Mouse (Mus musculus): ENCODE data around the gene RPS10-NUDT3. TPM values are rescaled to one million over a fixed set of nuclear protein-coding genes. Genes with fewer than 3 reads are reported as not detected.
"Not testable (repeated sequence)": the region's sequence is repeated elsewhere in the genome, so short reads cannot be mapped to it uniquely, and the experiment has no call there.

Gene RPS10-NUDT3
- polyA plus RNA-seq, 1 experiment from 2014 or later = not detected

DNA sequence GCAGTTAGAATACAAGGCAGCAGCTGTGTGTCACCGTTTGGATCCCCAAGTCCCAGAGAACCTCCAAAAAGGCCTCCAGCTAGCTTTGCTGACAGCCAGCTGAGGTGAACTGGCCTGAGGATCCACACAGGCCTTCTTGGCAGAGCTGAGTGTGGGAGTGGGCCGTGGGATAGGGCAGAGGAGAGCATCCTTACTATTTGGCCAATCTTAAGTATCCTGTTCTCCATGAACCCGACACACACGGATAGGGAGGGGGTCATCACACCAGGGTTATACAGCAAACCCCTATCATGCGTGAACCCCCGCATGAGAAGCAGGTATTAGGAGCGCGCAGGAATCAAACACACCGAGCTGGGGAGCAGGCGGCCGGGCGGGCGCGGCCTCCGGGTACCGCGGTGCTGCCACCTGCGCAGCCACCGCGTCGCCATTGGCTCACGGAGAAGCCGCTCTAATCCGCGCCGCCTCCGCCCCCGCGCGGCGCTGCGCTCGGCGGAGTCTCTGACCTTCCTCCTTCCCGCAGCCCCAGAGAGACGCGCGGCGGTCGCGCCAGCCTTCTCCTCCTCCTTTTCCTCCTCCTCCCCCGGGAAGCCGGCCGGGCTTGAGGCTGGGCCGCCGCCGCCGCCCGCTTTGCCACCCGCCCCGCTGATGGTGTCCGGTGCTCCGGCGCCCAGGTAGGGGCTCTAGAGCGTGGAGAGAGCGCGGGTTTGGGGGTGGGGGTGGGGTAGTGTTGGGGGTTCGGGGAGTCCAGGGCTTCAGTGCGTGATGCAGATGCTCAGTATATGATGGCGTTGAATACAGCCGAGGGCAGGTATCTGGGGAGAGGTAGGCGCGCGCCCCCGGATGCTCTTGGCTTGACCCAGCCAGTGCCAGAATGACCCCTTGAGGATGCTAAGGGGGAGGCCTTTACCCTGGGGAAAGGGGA, 20.3 kb upstream of the RPS10-NUDT3 start, which contains the start of gene Pacsin1:
Gene Pacsin1 (plus strand): TSS at position 421 of the 922 bp plus-strand sequence.
- Histone ChIP-seq H3K4me3 (peak within 1 kb of the TSS; percentile 52), H3K27ac (no peak within 1 kb of the TSS), H3K4me2 (peak within 1 kb of the TSS; percentile 96), H3K36me3 (no peaks in the 10 kb centered on the region), H3K27me3 (peaks cover 27% of the 10 kb centered on the region), H3K9me3 (no peaks in the 10 kb centered on the region), H3K9ac (peak within 1 kb of the TSS; percentile 67), H3K4me1 (peaks cover 19% of the 10 kb centered on the region)
- ATAC-seq (ENCODE audit: insufficient number of reproducible peaks, insufficient read depth, low FRiP score, low TSS enrichment, low read depth) = 0 out of 2 replicates have a peak, but pooled peaks have one; percentile 33
- WGBS = 1% methylated on average over 57 of the region's 65 CpGs

DNA sequence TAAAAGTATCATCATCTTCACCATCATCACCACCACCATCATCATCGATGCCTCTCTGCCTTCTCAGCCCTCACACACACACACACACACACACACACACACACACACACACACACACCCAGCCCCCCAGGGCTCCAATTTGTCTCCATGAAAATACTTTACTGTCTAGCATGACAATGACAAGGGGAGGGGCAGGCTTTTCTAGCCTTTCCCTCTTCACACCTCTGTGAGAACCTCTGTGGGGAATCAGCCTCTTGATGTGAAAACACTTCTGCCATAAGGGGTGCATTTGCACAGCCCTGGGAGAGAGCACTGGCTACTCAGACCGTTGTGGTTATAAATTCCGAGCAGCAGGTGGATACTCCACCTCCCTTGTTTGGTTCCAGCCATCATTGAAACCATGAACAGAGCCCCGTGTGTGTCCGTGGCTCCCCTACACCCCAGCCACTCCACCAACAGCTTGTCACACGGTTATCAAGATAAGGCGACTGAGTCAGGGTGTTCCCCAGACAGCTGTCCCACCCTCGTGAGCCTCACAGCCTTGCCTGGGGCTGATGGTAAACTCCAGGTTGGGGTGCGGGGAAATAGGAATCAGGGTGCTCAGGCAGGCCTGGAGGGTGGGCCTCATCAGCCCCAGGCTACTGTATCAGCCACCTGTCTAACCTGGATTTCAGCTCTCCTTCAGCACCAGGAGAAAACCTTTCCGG, 18.4 kb upstream of the RPS10-NUDT3 start:
- no peak overlapping the region for H3K27ac ChIP-seq
- H3K4me3 ChIP-seq = no peak overlapping the region
- H3K27me3 ChIP-seq = peaks cover 27% of the 10 kb centered on the region
- peaks cover 19% of the 10 kb centered on the region for H3K4me1 ChIP-seq
- WGBS = 70% methylated on average over 10 of the region's 10 CpGs
- H3K9ac ChIP-seq = no peak overlapping the region
- no peaks in the 10 kb centered on the region for H3K9me3 ChIP-seq
- H3K36me3 ChIP-seq = no peaks in the 10 kb centered on the region
- no peak overlapping the region for H3K4me2 ChIP-seq
- ATAC-seq (ENCODE audit: insufficient number of reproducible peaks, insufficient read depth, low FRiP score, low TSS enrichment, low read depth) = no peak

DNA sequence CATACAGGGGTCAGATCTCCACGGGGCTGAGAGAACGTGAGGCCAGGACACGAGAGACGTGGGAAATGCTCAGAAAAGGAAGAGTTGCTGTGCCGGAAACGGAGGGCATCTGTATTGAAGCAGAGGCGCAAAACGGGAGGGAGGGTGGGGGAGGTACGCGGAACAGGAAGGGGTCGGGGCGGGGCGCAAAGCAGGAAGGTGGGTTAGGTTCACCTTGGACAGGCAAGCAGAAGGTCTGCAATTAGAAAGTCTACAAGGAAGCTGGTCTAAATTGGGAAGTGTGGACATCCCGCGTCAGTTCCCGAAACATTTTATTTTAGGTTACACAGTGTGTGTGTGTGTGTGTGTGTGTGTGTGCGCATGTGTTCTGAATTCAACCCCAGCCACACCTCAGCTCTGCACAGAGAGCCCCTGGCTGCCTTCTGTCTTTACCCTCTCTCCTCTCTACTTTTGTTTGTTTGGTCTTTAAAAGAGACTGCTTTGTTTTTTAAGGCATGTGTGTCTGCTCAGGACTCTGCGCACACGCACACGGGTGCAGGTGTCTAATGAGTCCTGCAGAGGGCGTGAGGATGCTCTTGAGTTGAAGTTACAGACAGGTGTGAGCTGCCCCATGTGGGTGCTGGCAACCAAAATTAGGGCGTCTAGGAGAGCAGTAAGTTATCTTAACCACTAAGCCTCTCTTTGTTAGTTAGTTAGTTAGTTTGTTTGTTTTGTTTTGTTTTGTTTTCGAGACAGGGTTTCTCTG, 17.2 kb upstream of the RPS10-NUDT3 start:
- no peak overlapping the region for H3K27ac ChIP-seq
- no peaks in the 10 kb centered on the region for H3K36me3 ChIP-seq
- no peak overlapping the region for H3K4me2 ChIP-seq
- no peak for ATAC-seq (ENCODE audit: insufficient number of reproducible peaks, insufficient read depth, low FRiP score, low TSS enrichment, low read depth)
- no peaks in the 10 kb centered on the region for H3K9me3 ChIP-seq
- H3K9ac ChIP-seq = no peak overlapping the region
- no peak overlapping the region for H3K4me3 ChIP-seq
- 87% methylated on average over 23 of the region's 23 CpGs for WGBS
- H3K27me3 ChIP-seq = peaks cover 27% of the 10 kb centered on the region
- H3K4me1 ChIP-seq = peaks cover 19% of the 10 kb centered on the region

DNA sequence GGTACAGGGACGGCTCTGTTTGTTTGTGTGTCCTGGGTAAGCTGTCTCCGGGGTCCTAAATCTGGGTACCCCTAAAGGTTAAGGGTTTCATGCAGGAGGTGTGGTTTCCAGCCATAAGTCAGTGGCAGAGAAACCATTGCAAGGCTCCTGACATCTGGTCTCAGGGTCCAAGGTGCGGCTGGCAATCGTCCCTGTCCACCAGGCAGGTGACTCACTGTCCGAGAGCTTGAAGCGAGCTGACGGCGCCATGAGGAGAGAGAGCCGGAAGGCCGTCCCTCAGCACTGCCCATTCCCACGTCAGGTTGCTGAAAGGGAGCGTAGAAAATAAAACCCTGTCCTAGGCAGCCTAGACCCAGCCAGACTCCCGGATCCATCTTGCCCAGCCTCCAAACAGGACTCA, 15.6 kb upstream of the RPS10-NUDT3 start:
- Histone ChIP-seq H3K4me3 (no peak overlapping the region), H3K4me1 (peaks cover 10% of the 10 kb centered on the region), H3K27ac (no peak overlapping the region), H3K4me2 (no peak overlapping the region), H3K36me3 (no peaks in the 10 kb centered on the region), H3K9ac (no peak overlapping the region), H3K27me3 (peaks cover 19% of the 10 kb centered on the region), H3K9me3 (no peaks in the 10 kb centered on the region)
- no peak for ATAC-seq (ENCODE audit: insufficient number of reproducible peaks, insufficient read depth, low FRiP score, low TSS enrichment, low read depth)
- 83% methylated on average over 13 of the region's 13 CpGs for WGBS

DNA sequence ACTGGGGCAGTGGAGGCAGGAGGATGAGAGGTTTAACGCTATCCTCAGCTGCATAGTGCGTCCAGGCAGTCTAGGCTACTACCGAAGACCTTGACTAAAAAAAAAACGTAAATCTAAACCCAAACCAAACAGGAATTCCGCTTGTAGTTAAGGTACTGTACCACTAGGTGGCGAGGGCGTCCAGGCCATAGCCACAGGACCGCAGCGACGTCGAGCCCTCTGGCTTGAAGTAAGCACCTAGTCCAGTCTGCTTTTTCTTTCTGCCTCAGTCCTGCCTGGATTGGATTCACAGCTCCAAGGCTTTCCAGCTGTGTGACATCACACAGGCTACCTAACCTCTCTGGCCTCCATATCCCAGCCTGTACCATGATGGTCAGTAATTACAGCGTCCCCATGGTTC, 15.1 kb upstream of the RPS10-NUDT3 start:
- Histone ChIP-seq H3K27ac (no peak overlapping the region), H3K4me3 (no peak overlapping the region), H3K27me3 (peaks cover 14% of the 10 kb centered on the region), H3K9ac (no peak overlapping the region), H3K36me3 (no peaks in the 10 kb centered on the region), H3K4me2 (no peak overlapping the region), H3K9me3 (no peaks in the 10 kb centered on the region), H3K4me1 (peaks cover 5% of the 10 kb centered on the region)
- ATAC-seq (ENCODE audit: insufficient number of reproducible peaks, insufficient read depth, low FRiP score, low TSS enrichment, low read depth) = no peak
- WGBS = 7% methylated on average over 12 of the region's 12 CpGs

DNA sequence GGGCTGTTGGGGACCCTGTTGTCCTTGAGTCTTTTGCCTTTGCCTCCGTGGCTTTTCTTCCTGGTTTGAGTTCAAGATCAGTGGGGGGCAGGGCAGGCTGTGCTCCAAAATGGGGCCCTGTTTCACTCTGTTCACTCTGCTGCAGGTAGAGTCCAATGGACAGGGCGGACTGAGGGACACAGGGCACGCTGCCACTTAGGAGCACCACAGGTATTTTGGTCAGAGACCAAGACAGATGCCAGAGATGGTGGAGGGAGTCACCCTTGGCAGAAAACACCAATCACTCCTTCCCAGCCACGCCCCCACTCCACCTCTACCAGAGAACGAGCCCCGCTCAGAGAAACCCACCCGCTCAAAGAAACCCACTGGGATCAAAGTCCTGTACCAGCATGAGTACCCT, 10.8 kb upstream of the RPS10-NUDT3 start:
- Histone ChIP-seq H3K27me3 (no peaks in the 10 kb centered on the region), H3K36me3 (no peaks in the 10 kb centered on the region), H3K4me3 (no peak overlapping the region), H3K9ac (no peak overlapping the region), H3K4me1 (peaks cover 12% of the 10 kb centered on the region), H3K27ac (no peak overlapping the region), H3K4me2 (no peak overlapping the region), H3K9me3 (no peaks in the 10 kb centered on the region)
- 52% methylated on average over 7 of the region's 7 CpGs for WGBS
- ATAC-seq (ENCODE audit: insufficient number of reproducible peaks, insufficient read depth, low FRiP score, low TSS enrichment, low read depth) = no peak

DNA sequence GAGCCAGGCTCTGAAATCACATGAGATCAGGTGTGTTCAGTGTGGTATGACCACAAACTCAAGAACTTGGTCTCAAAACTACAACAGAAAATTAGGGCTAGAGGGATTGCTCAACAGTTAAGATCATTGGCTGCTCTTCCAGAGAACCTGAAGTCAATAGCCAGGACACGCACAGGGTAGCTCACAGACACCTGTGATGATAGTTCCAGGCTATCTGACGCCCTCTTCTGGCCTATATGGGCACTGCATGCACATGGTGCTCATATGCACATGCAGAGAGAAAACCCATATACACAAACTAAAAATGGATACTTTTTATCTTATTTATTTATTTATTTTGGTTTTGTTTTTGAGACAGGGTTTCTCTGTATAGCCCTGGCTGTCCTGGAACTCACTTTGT, 9.6 kb upstream of the RPS10-NUDT3 start:
- no peak overlapping the region for H3K27ac ChIP-seq
- no peaks in the 10 kb centered on the region for H3K36me3 ChIP-seq
- ATAC-seq (ENCODE audit: insufficient number of reproducible peaks, insufficient read depth, low FRiP score, low TSS enrichment, low read depth) = no peak
- no peak overlapping the region for H3K4me2 ChIP-seq
- H3K9ac ChIP-seq = no peak overlapping the region
- peaks cover 12% of the 10 kb centered on the region for H3K4me1 ChIP-seq
- no peaks in the 10 kb centered on the region for H3K9me3 ChIP-seq
- H3K27me3 ChIP-seq = no peaks in the 10 kb centered on the region
- no peak overlapping the region for H3K4me3 ChIP-seq
- 36% methylated on average over 2 of the region's 2 CpGs for WGBS

DNA sequence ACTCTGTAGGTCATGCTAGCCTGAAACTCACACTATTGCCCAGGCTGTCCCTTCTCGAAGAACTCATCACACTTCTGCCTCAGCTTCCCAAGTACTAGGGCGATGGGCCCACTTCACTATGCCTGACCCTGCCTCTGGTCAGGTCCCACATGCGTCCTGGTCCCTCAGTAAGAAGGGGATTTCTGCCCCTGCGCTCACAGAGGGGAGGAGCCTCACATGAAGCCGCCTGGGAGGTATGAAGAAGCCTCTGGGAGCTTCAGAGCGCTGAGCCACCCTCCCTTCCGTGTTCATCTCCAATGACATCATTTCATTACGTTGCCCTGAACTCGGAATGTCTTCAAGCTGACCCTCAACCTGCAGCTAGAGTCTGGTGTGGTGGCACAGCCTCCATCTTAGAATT, 8.7 kb upstream of the RPS10-NUDT3 start:
- WGBS = 84% methylated on average over 9 of the region's 9 CpGs
- Histone ChIP-seq H3K27me3 (no peaks in the 10 kb centered on the region), H3K36me3 (no peaks in the 10 kb centered on the region), H3K4me3 (no peak overlapping the region), H3K9ac (no peak overlapping the region), H3K9me3 (no peaks in the 10 kb centered on the region), H3K4me1 (peaks cover 12% of the 10 kb centered on the region), H3K4me2 (no peak overlapping the region), H3K27ac (no peak overlapping the region)
- ATAC-seq (ENCODE audit: insufficient number of reproducible peaks, insufficient read depth, low FRiP score, low TSS enrichment, low read depth) = no peak

DNA sequence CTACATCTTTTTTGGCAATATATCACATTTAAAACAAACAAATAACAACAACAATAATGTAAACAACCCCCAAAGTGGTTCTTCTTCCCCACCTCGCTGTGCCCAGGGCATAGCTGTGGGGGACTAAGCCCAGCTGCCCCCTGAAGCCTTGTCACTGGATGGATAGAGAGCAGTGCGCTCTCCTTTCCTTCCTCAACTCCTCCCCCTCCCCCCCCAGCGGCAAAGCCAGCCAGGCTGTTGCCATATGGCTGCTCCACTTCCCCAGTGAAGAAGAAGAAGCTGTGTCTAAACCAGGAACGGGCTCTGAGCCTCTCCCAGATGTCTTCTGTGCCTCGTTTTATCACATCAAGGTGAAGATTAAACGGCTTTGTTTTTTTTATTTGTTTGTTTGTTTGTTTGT, 8.1 kb upstream of the RPS10-NUDT3 start:
- H3K27me3 ChIP-seq = no peaks in the 10 kb centered on the region
- H3K4me2 ChIP-seq = no peak overlapping the region
- no peak overlapping the region for H3K4me3 ChIP-seq
- 43% methylated on average over 6 of the region's 6 CpGs for WGBS
- H3K27ac ChIP-seq = peak overlapping the region; percentile 33
- H3K9ac ChIP-seq = no peak overlapping the region
- no peak for ATAC-seq (ENCODE audit: insufficient number of reproducible peaks, insufficient read depth, low FRiP score, low TSS enrichment, low read depth)
- peaks cover 12% of the 10 kb centered on the region for H3K4me1 ChIP-seq
- no peaks in the 10 kb centered on the region for H3K9me3 ChIP-seq
- H3K36me3 ChIP-seq = no peaks in the 10 kb centered on the region

DNA sequence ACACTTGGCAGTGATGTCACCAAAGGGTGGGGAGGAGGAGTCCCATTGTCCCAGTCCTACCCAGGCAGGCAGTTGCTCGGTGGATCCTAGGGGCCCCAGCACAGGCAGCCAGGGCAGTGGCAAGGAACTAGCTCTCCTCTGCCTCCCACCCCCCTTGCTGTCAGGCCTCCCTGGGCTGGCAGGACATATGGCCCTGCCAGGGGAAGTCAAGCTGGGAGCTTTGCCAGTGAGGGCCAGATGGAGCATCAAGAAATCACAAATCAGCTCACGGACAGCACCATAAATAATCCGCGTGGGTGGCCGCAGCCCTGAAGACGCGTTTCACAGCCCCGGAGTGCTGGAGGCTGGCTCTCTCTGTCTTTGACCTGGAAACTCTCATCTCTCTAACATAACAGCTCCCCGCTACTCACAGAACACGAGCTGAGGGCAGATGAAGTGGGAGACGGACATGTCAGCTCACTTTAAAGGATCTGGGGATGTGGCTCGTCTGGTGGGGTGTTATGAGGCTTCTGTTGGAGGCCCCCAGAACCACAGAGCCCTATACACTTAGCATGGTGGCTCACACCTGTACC, 7.6 kb upstream of the RPS10-NUDT3 start:
- H3K4me2 ChIP-seq = no peak overlapping the region
- WGBS = 35% methylated on average over 12 of the region's 12 CpGs
- H3K9ac ChIP-seq = peak overlapping the region; percentile 52; the same call in 1 of the 2 replicates
- no peak; the same call in 1 of the 2 replicates for ATAC-seq (ENCODE audit: insufficient number of reproducible peaks, insufficient read depth, low FRiP score, low TSS enrichment, low read depth)
- H3K4me1 ChIP-seq = peaks cover 12% of the 10 kb centered on the region
- H3K9me3 ChIP-seq = no peaks in the 10 kb centered on the region
- no peaks in the 10 kb centered on the region for H3K36me3 ChIP-seq
- peak overlapping the region; percentile 33 for H3K27ac ChIP-seq
- no peaks in the 10 kb centered on the region for H3K27me3 ChIP-seq
- no peak overlapping the region for H3K4me3 ChIP-seq

DNA sequence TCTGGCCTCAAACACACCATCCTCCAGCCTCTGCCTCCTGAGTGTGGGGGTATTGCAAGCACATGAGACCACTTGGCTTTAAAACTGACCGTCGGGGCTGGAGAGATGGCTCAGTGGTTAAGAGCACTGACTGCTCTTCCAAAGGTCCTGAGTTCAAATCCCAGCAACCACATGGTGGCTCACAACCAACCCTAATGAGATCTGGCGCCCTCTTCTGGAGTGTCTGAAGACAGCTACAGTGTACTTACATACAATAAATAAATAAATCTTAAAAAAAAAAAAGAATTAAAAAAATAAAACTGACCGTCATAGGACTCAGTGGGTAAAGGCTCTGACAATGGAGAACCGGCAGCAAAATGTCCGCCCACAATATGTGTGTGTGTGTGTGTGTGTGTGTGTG, 4.8 kb upstream of the RPS10-NUDT3 start:
- H3K36me3 ChIP-seq; H3K9me3 ChIP-seq; H3K9ac ChIP-seq; H3K4me2 ChIP-seq; ATAC-seq (ENCODE audit: insufficient number of reproducible peaks, insufficient read depth, low FRiP score, low TSS enrichment, low read depth); H3K27me3 ChIP-seq; H3K4me3 ChIP-seq; H3K27ac ChIP-seq: not testable (repeated sequence)
- peaks cover 20% of the 10 kb centered on the region for H3K4me1 ChIP-seq
- WGBS = 89% methylated on average over 6 of the region's 6 CpGs
